In the genomic region with DNA sequence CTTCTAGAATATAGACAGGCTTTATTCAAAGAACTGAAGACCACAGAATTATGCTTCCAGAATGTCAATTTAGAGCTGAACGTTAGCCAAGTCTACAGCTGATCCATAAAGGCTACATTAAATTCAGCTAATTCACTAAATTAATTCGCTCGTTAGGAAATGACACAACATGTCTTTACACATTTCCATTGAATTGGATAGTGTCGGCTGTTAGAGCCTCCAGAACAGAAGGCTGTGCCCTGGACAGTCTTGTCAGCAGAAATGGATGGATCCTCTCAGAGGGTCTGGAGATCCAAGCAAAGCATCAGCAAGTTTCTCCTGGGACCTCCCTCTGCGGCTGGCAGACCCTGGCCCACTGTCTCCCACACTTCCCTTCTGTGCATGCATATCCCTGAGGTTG, we compare ENCODE assay signal across 23 mouse cellular contexts. TPM values are rescaled to one million over a fixed set of nuclear protein-coding genes. Genes with fewer than 3 reads are reported as not detected.
DNase-seq lines count a peak whose midpoint lies in the region; ATAC-seq and TF ChIP-seq lines count a peak whose summit lies in the region.
"Had no signal": no experiment of that assay in that cellular context is flagged by ENCODE, and none has a peak within 500 bp of the region (broad histone marks: within the 10 kb centered on the region; RNA-seq: fewer than 3 reads in every experiment).

No protein-coding gene starts in this region.

- no peak for TF ChIP-seq POLR2A in brain, embryonic 14.5 days (IDR thresholded peaks at IDR 0.05; ENCODE audit: borderline replicate concordance, extremely low read depth, insufficient read depth, insufficient read length, poor library complexity, severe bottlenecking)

- H3K4me1 ChIP-seq in embryonic facial prominence, embryonic 15.5 days = peaks cover 7% of the 10 kb centered on the region
- peaks cover 20% of the 10 kb centered on the region for H3K4me1 ChIP-seq in embryonic facial prominence, embryonic 10.5 days
- no peaks in the 10 kb centered on the region for H3K4me1 ChIP-seq in hindbrain, embryonic 16.5 days (ENCODE audit: control insufficient read depth, insufficient read depth, low read depth, low read length)
- no peaks in the 10 kb centered on the region for H3K4me1 ChIP-seq in hindbrain, embryonic 11.5 days (replicated peaks; ENCODE audit: control insufficient read depth, insufficient read depth, low read length)
- H3K4me1 ChIP-seq in forebrain, embryonic 14.5 days (ENCODE audit: control insufficient read depth, insufficient read depth, low read length) = peaks cover 10% of the 10 kb centered on the region
- H3K4me1 ChIP-seq: stomach, embryonic 15.5 days had no signal

- no peak for TF ChIP-seq CTCF in brain, embryonic 14.5 days (IDR thresholded peaks at IDR 0.05; ENCODE audit: borderline replicate concordance, extremely low read depth, insufficient read depth, insufficient read length)

- no peak overlapping the region for H3K4me3 ChIP-seq in embryonic facial prominence, embryonic 15.5 days (replicated peaks)
- H3K4me3 ChIP-seq in embryonic facial prominence, embryonic 10.5 days = no peak overlapping the region
- no peak overlapping the region for H3K4me3 ChIP-seq in hindbrain, embryonic 16.5 days (ENCODE audit: low read length)
- no peak overlapping the region for H3K4me3 ChIP-seq in hindbrain, embryonic 11.5 days (ENCODE audit: low read depth, low read length)
- H3K4me3 ChIP-seq in forebrain, embryonic 14.5 days (ENCODE audit: low read depth, low read length) = no peak overlapping the region
- H3K4me3 ChIP-seq: stomach, embryonic 15.5 days had no signal

- H3K9ac ChIP-seq in embryonic facial prominence, embryonic 15.5 days = no peak overlapping the region
- no peak overlapping the region for H3K9ac ChIP-seq in hindbrain, embryonic 16.5 days (ENCODE audit: low read depth, low read length)
- no peak overlapping the region for H3K9ac ChIP-seq in hindbrain, embryonic 11.5 days (ENCODE audit: low read depth, low read length)
- H3K9ac ChIP-seq in forebrain, embryonic 14.5 days (ENCODE audit: low read length) = no peak overlapping the region
- H3K9ac ChIP-seq: liver, embryonic 14.5 days; stomach, embryonic 15.5 days had no signal

- no peaks in the 10 kb centered on the region for H3K27me3 ChIP-seq in embryonic facial prominence, embryonic 15.5 days
- no peaks in the 10 kb centered on the region for H3K27me3 ChIP-seq in embryonic facial prominence, embryonic 10.5 days (replicated peaks; ENCODE audit: low read depth, poor library complexity, severe bottlenecking)
- H3K27me3 ChIP-seq in hindbrain, embryonic 16.5 days (replicated peaks; ENCODE audit: control insufficient read depth, insufficient read depth, low read length) = no peaks in the 10 kb centered on the region
- no peaks in the 10 kb centered on the region for H3K27me3 ChIP-seq in hindbrain, embryonic 11.5 days (ENCODE audit: control insufficient read depth, insufficient read depth, low read length)
- H3K27me3 ChIP-seq in forebrain, embryonic 14.5 days (replicated peaks; ENCODE audit: control insufficient read depth, insufficient read depth, low read length) = no peaks in the 10 kb centered on the region
- H3K27me3 ChIP-seq: CH12.LX; stomach, embryonic 15.5 days had no signal

- H3K9me3 ChIP-seq in embryonic facial prominence, embryonic 15.5 days (replicated peaks) = no peaks in the 10 kb centered on the region
- no peaks in the 10 kb centered on the region for H3K9me3 ChIP-seq in embryonic facial prominence, embryonic 10.5 days
- H3K9me3 ChIP-seq in hindbrain, embryonic 16.5 days (ENCODE audit: control insufficient read depth, low read length) = no peaks in the 10 kb centered on the region
- H3K9me3 ChIP-seq in hindbrain, embryonic 11.5 days (ENCODE audit: control insufficient read depth, low read length) = no peaks in the 10 kb centered on the region
- no peaks in the 10 kb centered on the region for H3K9me3 ChIP-seq in forebrain, embryonic 14.5 days (replicated peaks; ENCODE audit: control insufficient read depth, low read length)
- H3K9me3 ChIP-seq: stomach, embryonic 15.5 days had no signal

- 63% methylated on average over 5 of the region's 5 CpGs for WGBS in embryonic facial prominence, embryonic 15.5 days
- 86% methylated on average over 5 of the region's 5 CpGs for WGBS in embryonic facial prominence, embryonic 10.5 days
- 43% methylated on average over 5 of the region's 5 CpGs for WGBS in hindbrain, embryonic 16.5 days
- 76% methylated on average over 5 of the region's 5 CpGs for WGBS in hindbrain, embryonic 11.5 days
- 21% methylated on average over 5 of the region's 5 CpGs for WGBS in forebrain, embryonic 14.5 days

- H3K27ac ChIP-seq in embryonic facial prominence, embryonic 15.5 days (replicated peaks) = 0 out of 2 replicates have a peak overlapping the region, but pooled peaks have one; percentile 19
- no peak overlapping the region for H3K27ac ChIP-seq in embryonic facial prominence, embryonic 10.5 days (replicated peaks)
- no peak overlapping the region for H3K27ac ChIP-seq in hindbrain, embryonic 16.5 days (ENCODE audit: low read depth, low read length)
- H3K27ac ChIP-seq in hindbrain, embryonic 11.5 days (ENCODE audit: low read depth, low read length) = no peak overlapping the region
- peak overlapping the region; percentile 61 for H3K27ac ChIP-seq in forebrain, embryonic 14.5 days (ENCODE audit: low read depth, low read length)
- H3K27ac ChIP-seq: liver, embryonic 14.5 days; macrophage; stomach, embryonic 15.5 days had no signal

- no peaks in the 10 kb centered on the region for H3K36me3 ChIP-seq in embryonic facial prominence, embryonic 15.5 days
- H3K36me3 ChIP-seq in embryonic facial prominence, embryonic 10.5 days (replicated peaks) = peaks cover 36% of the 10 kb centered on the region
- H3K36me3 ChIP-seq in hindbrain, embryonic 16.5 days (ENCODE audit: control insufficient read depth, insufficient read depth, low read length) = no peaks in the 10 kb centered on the region
- H3K36me3 ChIP-seq in hindbrain, embryonic 11.5 days (ENCODE audit: control insufficient read depth, insufficient read depth, low read length) = peaks cover 3% of the 10 kb centered on the region; the same call in 1 of the 2 replicates
- H3K36me3 ChIP-seq in forebrain, embryonic 14.5 days (ENCODE audit: control insufficient read depth, insufficient read depth, low read length) = no peaks in the 10 kb centered on the region
- H3K36me3 ChIP-seq: stomach, embryonic 15.5 days had no signal

- ATAC-seq in embryonic facial prominence, embryonic 15.5 days (ENCODE audit: insufficient number of reproducible peaks, low FRiP score, low TSS enrichment, low read depth) = no peak
- ATAC-seq in hindbrain, embryonic 16.5 days = peak; percentile 37; the same call in 1 of the 2 replicates
- ATAC-seq in hindbrain, embryonic 11.5 days (ENCODE audit: low FRiP score) = no peak
- peak; percentile 47 for ATAC-seq in forebrain, embryonic 14.5 days
- ATAC-seq: intestine, embryonic 16.5 days had no signal

- DNase-seq in embryonic facial prominence, embryonic 10.5 days (ENCODE audit: low spot score) = no peak
- DNase-seq in hindbrain, embryonic 11.5 days (ENCODE audit: low spot score) = no peak
- DNase-seq in brain, embryonic 14.5 days (ENCODE audit: low read depth) = peak; percentile 82
- peak; percentile 82 for DNase-seq in forebrain, embryonic 14.5 days (ENCODE audit: low spot score)
- no peak for DNase-seq in layer of hippocampus, adult 9-10 months (ENCODE audit: low spot score)
- no peak for DNase-seq in MN1 (ENCODE audit: low spot score)
- DNase-seq: adrenal gland, postnatal 14 days; cerebellum, adult 18-20 months; cerebellum, postnatal 10 days; heart, postnatal 14 days; kidney, adult 8-10 months; kidney, postnatal 14 days; liver; lung, adult 2 months; lung, postnatal 10 days; right cerebral cortex, postnatal 25 days had no signal

- H3K4me2 ChIP-seq in embryonic facial prominence, embryonic 15.5 days (replicated peaks) = no peak overlapping the region
- H3K4me2 ChIP-seq in hindbrain, embryonic 16.5 days (ENCODE audit: low read length) = no peak overlapping the region
- H3K4me2 ChIP-seq in hindbrain, embryonic 11.5 days (replicated peaks; ENCODE audit: low read depth, low read length) = no peak overlapping the region
- no peak overlapping the region for H3K4me2 ChIP-seq in forebrain, embryonic 14.5 days (ENCODE audit: low read length)
- H3K4me2 ChIP-seq: stomach, embryonic 15.5 days had no signal

RNA-seq across cellular contexts. Expression of a gene that starts 58.3 kb away (rescaled TPM):
- 54.7 and 59.5 TPM in 2 replicates for polyA plus RNA-seq in embryonic facial prominence, embryonic 15.5 days (2015; fragmentation: Nextera tagmentation; extraction: Ambion mirVana)
- 73.2 and 75.8 TPM in 2 replicates for polyA plus RNA-seq in embryonic facial prominence, embryonic 10.5 days (2016; fragmentation: Nextera tagmentation; extraction: Ambion mirVana)
- 8.2 and 11.6 TPM in 2 replicates for polyA plus RNA-seq in hindbrain, embryonic 16.5 days (2015; fragmentation: Nextera tagmentation; extraction: Ambion mirVana)
- 86.0 and 93.4 TPM in 2 replicates for polyA plus RNA-seq in hindbrain, embryonic 11.5 days (2014; fragmentation: Nextera tagmentation; extraction: Ambion mirVana)
- 13.6 and 18.9 TPM in 2 replicates for polyA plus RNA-seq in brain, embryonic 14.5 days (2012; rRNA removed)
- polyA plus RNA-seq in forebrain, embryonic 14.5 days (2014; fragmentation: Nextera tagmentation; extraction: Ambion mirVana) = 28.6 and 28.7 TPM in 2 replicates

Comparison
In these comparisons a context has a peak if more than half of its experiments do, and no peak if none do; other contexts are left out.
1. ATAC-seq: peak in hindbrain, embryonic 16.5 days (single experiment) and forebrain, embryonic 14.5 days (single experiment); none in embryonic facial prominence, embryonic 15.5 days (single experiment) and hindbrain, embryonic 11.5 days (single experiment).
2. H3K27ac ChIP-seq: peak in embryonic facial prominence, embryonic 15.5 days (single experiment) and forebrain, embryonic 14.5 days (single experiment); none in embryonic facial prominence, embryonic 10.5 days (single experiment), hindbrain, embryonic 16.5 days (single experiment) and hindbrain, embryonic 11.5 days (single experiment).
3. DNase-seq: peak in brain, embryonic 14.5 days (single experiment) and forebrain, embryonic 14.5 days (single experiment); none in embryonic facial prominence, embryonic 10.5 days (single experiment), hindbrain, embryonic 11.5 days (single experiment), layer of hippocampus, adult 9-10 months (single experiment) and MN1 (single experiment).